Mouse (Mus musculus): ENCODE measurements around the gene Dnah5.

Gene Dnah5

DNA sequence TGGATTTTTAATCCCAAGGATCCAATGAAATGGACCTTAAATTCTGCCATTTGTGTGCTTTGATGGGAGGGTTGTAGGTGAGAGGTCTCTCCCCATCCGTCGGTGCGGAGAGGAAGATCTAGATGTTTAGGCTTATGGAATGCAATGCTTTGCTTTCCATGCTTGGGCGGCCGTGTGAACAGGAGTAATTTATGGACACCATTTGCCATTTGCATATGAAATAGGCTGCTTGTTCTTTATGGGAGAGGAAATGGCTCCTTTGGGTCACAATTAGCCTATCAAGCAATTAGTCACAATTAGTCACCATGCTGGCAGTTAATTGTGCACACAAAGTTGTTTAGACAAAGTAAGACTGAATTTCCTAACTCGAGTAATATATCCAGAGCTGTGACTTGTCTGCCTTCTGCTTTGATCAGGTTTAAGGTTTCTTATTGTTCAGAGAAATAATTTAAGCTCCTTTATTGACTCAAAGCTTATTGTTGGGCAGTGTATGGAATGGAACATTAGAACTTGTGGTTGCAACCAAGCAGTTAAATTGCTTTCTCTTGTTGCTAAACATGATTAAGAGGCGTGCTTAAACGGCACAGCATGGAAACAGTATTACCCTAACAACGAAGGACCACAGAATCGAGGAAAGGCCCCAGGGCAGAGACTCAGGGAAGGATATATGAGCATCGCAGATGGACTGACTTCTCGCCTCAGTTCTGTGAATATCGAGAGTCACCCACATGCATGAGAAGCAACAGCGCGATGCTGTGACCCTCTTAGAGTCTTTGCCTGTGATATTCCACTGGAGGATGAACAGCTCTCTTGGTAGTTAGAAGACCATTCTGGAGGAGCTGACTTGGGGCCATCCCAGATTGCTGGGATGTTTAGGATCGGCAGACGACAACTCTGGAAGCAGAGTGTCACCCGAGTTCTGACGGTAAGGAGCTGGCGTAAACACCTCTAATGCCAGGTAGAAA is at the start of gene Dnah5:
TSS of gene Dnah5 (plus strand) at position 642 of the 965 bp plus-strand sequence.
- no peak for DNase-seq

DNA sequence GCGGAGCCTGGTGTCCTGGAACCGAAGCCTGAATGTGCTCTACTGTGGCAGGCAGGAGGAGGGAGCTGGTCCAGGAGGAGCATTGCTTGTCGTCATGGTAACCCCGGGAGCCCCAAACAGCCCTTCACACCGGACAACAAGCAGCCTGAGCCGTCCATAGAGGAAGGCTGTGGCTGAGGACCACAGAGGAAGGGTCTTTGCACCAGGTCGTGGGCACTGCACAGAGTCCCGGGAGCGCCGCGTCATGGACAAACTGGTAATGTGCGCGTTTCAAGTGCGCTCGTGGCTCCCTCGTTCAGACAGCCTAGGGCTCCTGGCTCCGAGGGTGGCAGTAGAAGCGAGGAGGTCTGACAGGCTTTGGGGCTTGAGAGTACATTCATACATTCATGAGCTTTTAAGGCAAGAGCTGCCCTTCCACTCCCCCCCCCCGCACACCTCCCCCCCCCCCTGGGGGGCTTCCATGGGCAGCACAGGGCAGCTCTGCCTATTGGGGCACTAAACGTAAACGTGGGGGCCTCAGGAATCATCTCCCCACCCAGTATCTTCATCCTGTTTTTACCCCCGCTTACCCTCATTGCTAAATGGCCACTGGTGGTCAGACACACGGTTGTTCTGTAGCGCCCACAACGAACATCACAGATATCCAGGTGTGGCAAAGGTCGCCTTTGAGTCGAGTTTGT is 48.6 kb upstream of the Dnah5 start:
- no peak for DNase-seq

DNA sequence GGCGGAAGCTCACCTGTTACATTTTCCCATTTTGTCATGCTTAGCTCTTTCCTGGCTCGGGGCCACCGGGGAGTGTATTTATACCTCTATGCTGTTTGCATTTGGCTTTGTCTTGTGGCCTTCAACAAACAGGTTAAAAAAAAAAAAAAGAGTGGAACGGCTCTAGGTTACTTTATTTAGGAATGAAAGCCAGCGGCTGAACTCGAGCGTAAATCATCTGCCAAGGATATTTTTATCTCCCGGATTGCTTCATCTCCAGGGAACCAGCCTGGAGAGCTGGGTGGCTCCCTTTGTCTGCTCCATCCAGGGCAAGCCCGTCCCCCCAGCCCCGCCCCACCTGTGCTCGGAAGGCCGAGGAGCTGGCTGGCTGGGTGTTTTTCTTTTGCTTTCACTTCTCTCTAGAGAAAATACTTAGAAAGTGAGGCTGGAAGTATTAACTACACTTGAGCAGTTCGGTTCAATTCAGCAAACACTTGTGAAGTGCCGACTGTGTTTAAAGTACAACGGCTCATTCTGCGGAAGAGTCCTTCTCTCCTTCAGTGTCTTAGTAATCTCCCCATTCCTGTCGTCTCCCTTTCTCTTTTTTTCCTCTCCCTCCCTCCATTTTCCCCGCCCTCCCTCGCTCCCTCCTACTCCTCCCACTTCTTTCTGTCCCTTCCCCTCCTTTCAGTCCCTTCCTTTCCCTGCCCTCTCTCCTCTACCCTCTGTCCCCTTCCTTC is 44.6 kb upstream of the Dnah5 start:
- peak; percentile 45 for DNase-seq

DNA sequence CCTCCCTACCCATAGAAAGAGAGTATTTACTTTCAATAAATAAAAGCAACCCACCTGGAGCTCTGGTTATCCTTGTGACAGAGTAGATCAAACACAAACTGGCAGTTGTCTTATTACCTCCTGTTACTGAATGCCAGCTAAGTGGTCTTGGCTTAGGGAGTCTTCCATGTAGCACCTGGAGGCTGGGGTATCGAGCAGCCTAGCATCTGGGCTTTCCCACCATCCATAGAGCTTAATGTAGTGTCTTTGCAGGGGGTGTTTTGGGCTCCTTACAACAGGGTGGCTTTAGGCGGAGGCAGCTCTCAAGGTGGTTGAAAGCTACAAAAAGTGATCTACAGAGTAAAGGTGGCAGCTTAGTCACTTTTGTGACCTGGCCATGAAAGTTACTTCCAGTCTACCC is 41.3 kb upstream of the Dnah5 start:
- DNase-seq = no peak

DNA sequence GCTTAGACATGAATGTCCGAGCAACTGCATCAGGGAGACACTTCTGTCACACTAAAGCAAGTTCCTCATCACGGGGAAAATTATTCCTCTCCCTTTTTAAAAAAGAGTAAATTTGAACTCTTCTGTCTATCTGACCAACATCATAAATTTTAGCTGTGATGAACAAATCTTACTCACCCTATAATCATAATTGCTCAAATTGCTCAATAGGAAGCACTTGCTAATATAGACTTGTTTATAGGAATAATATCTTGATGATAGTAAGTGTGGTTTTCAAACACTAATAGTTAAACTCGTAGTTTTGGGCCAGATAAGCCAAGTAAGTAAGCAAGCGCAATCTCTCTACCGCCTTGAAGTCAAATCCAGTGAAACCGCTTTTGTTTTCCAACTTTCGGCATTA is 38.3 kb upstream of the Dnah5 start:
- no peak for DNase-seq

DNA sequence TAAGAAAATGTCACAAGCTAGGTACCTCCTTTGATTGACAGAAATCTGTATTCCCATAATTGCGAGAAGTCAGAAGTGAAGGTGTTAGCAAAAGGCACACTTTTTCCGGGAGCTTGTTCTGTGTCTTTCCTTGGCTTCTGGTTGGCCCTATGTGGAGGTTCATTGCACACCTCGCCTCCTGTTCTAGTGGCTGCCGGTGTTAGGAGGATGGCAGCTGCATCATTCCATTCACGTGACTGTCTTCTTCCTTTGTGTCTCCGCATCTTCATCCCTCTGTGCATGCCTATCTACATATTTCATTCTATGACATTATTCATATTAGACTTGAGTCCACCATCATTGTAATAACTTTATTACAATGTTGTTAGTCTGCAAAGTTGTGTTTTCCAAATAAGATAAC is 37.5 kb upstream of the Dnah5 start:
- no peak for DNase-seq

DNA sequence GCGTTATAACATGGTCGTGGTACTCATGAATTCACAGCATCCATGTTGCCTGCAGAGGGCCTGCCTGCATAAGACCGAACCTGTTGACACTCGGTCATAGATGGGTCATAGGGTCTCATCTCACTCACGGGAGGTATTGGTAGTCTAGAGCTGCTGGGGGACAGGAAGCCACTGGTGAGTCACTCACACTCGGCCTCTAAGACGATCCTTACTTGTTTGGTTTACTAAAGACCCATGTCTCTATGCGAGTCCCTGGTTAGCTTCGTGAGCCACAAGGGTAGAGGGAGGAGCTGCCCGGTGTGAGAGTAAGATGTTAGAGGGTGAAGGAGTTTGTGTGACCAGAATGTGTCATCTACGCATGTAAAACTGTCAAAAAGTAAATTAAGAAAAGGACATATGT is 24.6 kb upstream of the Dnah5 start:
- no peak for DNase-seq

DNA sequence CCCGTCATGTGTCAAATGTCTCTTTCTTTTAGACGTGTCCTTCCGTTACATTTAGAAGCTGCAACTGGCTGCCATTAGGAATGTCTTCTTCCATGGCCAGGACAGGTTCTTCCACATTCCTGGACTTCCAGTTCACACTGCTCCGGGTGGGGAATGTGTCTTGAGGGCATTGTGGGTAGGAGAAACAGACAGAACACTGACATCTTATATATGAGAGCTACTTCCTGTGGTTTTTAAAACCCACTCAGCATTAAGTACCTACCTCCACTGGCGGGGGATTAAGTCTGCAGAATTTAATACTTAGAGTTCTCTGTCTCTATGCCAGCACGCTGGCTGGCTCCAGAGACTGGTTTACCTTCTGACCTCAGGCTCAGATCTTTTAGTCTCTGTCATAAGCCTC is 24.0 kb upstream of the Dnah5 start:
- DNase-seq = no peak

DNA sequence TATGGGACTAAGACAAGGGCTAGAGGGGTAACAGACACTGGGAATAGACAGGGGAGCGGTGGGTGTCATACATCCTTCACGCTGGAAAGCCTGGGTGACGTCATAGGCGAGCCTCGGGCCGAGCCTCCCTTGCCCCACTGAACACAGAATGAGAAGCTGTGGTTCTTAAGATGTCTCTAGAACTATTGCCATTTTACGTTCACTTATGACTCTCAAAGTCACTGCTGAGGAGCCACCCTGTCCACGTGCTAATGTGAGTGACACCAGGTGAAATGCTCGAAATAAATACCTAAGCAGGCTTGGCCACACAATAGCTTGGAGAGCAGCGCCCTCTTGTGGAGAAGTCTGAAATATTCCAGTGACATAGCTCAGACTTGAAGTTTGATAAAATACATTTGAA is 21.7 kb upstream of the Dnah5 start:
- DNase-seq = peak; percentile 76

DNA sequence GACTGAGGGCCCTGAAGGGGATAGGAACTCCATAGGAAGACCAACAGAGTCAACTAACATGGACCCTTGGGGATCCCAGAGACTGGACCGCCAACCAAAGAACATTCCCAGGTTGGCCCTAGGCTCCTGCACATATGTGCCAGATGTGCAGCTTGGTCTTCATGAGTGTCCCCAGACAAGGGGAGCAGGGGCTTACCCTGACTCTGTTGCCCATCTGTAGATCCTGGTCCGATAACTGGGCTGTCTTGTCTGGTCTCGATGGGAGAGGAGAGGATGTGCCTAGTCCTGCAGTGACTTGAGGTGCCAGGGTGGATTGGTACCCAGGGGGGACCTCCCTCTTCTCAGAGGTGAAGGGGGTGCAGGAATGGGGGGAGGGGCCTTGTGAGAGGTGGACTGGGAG is 21.0 kb upstream of the Dnah5 start:
- DNase-seq = no peak

DNA sequence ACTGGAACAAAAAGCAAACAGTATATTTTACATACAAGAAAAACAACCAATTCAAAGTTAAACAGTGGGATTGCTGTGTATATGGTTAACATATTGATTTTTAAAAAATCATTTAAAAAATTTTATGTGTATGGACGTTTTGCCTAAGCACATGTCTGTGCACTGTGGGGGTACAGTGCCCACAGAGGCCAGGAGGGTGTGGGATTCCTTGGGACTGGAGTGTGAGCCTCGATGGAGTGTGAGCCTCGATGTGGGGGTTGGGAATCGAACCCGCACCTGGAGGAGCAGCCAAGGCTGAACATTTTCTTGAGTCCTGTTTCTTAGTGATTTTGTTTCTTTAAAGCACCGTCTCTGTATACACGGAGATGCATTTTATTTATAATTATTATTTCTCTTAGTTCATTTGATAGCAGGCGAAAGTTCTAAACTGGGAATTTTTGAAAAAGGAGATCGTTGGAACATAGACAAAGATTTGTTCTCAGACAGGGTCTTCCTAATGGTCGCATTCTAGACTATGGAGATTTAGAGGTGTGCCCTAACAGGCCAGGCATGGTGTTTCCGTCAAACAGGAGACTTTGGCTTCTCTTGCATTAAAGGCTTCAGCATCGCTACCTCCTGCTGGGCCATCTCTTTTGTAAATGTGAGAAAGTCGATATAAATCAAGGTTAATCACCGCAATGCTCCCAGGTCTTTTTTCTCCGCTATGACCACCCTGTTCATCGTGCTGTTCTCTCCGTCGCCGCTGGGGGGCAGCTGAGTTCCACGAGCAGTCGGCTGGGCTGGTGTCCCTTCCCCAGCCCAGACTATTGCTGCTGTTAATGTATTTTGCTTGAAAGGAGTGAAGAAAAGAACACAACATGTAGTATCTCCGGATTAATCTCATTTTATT is 15.8 kb upstream of the Dnah5 start:
- peak; percentile 77 for DNase-seq

DNA sequence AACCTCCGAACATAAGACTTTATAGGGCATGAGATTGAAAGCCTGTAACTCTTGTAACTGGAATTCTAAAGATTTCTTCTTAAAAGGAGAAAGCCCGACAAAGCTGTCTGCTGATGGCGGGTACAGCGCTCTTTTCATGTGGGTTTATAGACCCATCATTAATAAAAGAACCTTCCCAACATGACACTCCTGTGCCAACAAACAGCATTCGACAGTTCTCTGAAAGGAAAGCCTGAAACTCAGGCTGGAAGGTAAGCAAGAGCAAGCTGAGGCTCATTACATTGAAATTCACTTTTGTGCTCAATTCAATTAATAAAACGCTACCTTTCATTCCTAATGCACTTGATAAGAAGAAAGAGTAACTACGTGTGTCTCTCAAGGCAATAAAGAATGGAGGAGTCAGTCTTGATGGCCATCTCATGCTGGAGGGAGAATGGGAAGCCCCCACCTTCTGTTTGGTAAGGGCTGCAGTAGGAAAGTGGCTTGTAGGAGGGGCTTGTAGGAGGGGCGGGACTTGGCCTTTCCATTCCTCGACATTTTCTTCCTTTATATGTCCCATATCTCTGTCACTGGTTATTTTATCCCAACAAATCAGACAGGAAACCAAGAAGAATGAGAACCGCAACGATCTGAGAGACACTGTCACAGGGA is 15.1 kb upstream of the Dnah5 start:
- no peak for DNase-seq

DNA sequence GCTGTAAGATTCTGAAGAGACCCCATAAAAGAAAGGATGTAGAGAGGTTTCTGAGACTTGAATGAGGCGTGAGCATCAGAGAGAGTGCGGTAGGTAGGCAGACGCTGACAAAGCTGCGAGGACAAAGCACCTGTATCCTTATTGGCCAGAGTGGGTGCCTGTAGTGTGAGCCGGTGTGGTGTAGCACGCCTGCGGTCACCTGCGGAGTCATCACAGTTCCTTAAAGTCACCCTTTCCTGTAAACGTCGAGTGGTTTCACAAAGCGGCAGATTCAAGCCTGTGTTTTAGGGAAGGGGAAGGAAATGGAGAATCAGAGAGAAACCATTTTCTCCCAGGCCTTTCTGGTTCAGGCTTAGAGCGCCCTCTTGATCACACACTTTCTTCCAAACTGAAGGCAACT is 13.9 kb upstream of the Dnah5 start:
- DNase-seq = peak; percentile 35

DNA sequence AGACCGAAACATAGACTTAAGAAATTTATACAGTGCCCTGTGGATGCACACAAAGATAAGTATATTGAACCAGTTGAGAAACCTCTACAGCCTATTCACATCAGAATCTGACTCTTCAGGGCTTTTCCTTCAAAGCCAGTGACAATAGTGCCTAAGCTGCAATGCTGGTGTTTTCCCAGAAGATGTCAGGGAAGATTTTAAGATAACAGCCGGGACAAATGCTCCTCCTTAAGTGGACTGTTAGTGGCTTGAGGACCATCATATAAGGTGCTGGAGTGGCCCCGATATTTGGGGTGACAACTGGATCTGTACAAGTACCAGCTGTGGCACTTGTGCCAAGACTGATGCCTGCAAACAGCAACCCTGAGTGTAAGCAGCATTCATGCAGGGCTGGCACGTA is 4.9 kb upstream of the Dnah5 start:
- DNase-seq = no peak

DNA sequence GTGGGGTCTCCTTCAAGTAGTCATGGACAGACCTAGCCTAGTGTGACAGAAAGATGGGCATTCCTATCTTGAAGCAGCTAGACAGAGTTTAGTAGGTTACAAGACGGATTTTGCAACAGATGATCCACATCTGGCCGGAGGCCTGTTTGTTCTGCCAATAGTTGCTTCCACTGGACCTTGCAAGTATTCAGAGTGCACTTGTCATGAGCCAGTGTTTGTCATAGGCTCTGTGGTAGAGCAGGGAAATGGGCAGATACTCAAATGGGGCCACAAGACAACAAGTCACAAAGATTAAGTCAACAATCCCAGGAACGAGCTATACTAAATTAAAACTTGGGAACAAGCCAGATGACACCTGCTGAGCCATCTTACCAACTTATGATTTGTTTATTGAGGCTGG is 1.1 kb downstream of the Dnah5 start:
- DNase-seq = no peak

DNA sequence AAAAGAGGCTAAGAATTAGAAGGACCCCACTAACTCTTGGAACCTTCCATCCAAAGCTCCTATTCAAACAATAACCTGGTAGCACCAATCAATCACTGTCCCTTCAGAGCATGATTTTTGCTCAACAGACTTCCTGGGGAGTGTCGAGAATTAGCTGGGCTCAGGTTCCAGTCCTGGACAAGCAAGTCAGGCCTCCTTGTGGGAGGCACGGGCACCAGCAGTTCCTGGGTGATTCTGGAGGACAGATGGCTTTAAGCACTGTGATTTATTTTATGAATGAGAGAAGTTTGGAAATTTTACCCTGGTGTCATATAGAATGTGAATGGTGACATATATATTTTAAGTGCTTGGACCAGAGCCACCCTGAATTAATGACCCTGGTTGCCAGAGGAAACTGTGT is 4.0 kb downstream of the Dnah5 start:
- no peak for DNase-seq

DNA sequence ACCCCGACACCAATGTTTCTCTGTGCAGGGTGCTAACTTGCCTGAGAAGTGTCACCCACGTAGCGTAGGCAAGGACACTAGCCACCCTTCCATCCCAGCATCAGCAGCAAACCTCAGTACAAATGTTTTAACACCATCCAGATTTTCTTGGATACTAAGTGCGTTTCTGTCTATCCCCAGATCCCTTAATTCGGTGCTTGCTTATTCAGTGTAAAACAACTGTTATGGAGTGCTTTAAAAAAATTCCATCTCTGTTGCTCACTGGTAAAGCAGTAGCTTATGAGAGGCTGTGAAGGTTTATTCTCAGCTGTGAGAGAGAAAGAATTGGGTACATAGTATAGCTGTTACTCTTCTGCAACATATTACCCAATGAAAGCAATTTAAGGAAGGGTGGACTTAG is 9.5 kb downstream of the Dnah5 start:
- no peak for DNase-seq

DNA sequence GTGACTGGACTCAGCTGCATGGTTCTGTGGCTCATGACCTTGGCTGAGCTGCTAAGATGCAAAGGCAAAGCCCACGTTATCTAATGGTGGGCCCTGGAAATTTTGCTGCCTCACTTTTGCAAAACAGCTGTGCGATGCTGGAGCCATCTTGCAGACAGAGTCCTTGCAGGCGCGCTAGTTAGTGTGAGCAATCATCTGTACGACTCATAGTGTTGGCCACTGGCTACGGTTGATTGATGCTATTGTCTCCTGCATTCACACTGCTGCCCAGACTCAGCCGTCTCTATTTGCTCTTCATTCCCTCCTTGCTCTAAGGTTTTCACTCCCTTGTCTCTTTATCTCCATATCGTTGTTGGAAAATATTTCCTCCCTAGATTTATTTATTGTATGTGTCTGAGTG is 12.8 kb downstream of the Dnah5 start:
- DNase-seq = no peak

DNA sequence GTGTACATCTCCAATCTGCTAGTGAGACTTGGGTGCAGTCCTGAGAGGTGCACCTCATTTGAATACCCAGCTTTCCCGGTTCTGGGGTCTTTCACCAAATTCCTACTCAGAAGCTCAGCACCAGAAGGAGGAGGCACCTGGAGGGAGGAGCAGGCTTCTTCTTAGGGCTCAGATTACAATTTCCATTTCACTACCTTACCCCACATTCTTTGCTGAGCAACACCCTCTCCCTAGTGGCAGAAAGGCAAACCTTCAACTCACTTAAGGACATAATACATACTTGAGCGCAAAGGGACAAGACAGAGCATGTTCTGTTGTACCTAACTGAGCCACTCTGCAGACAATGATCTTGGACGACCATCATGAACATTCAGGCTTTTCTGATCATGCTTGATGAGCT is 23.8 kb downstream of the Dnah5 start:
- DNase-seq = no peak

DNA sequence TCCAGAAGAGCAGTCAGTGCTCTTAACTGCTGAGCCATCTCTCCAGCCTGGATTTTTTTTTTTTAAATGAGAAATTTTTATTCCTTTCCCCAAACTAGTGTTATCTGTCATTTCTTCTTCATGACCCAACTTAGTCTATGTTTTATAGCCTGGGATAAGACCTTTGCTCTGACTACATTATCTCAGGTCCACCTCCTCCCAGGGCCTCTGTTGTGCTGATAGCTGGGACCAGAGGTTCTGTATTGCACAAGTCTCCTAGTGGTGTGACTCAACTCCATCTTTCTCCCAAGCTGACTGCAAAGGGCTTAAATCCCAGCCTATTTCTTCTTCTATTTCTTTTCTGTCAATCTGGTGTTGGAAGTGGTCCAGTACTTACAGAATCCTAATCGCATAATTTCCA is 56.7 kb downstream of the Dnah5 start:
- DNase-seq = no peak

DNA sequence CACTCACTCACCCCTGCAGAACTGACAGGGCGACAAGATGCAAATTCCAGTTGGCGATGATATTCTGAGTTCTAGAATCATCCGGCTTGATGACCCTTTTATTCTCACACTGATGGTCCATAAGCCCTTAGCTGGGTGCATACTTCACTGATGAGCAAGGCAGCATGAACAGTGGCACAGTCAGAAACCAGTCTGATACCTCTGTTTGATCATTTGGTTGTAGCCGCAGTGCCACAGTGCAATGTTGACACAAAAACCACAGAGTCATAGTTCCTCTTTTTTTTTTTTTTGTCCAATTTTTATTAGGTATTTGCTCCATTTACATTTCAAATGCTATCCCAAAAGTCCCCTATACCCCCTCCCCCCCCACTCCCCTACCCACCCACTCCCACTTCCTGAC is 95.9 kb downstream of the Dnah5 start:
- no peak for DNase-seq

DNA sequence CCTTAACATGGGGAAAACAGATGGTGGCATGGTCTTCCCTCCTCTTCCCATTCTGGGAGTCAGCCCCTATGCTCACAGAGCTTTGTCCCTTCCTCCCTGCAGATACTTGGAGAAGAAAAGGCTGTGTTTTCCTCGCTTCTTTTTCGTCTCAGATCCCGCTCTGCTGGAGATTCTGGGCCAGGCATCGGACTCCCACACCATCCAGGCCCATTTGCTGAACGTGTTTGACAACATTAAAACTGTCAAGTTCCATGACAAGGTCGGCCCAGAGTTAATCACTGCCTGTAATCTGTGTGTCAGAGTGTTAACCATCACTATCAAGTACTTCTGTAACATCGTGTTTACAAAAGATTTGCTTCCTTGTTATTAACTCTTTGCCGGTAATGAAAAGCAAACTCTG is 103.6 kb downstream of the Dnah5 start:
- DNase-seq = no peak
